Mouse (Mus musculus) thymus, adult 2 months (tissue): ENCODE measurements around the gene Itga5. TPM values are rescaled to one million over a fixed set of nuclear protein-coding genes. Genes with fewer than 3 reads are reported as not detected.

Experiments
- DNase-seq: peaks from one replicate; pipeline ENCODE4 v3.0.0; 2021
- H3K27ac ChIP-seq: fragments of 200-500 bp; 2 replicates; pipeline ENCODE4 v1.5.1; 2012; ENCODE audit warnings: low read length, control low read depth; ENCODE audit not compliant: control insufficient read depth, insufficient read depth
- H3K27me3 ChIP-seq: fragments of 200-500 bp; 2 replicates; pipeline ENCODE4 v1.6.1; 2012; ENCODE audit warnings: mild to moderate bottlenecking, low read length, moderate library complexity, mixed read lengths; ENCODE audit not compliant: control insufficient read depth, insufficient read depth
- H3K36me3 ChIP-seq: fragments of 200-500 bp; 2 replicates; pipeline ENCODE4 v1.6.1; 2012; ENCODE audit warnings: mild to moderate bottlenecking, low read length, moderate library complexity; ENCODE audit not compliant: control insufficient read depth, insufficient read depth
- H3K4me1 ChIP-seq: fragments of 200-500 bp; replicated peaks from 2 replicates; pipeline ENCODE4 v1.6.1; 2012; ENCODE audit warnings: low read length; ENCODE audit not compliant: control insufficient read depth, insufficient read depth
- H3K4me3 ChIP-seq: fragments of 200-500 bp; 2 replicates; pipeline ENCODE4 v1.5.1; 2012; ENCODE audit warnings: mild to moderate bottlenecking, low read length, control low read depth, moderate library complexity; ENCODE audit not compliant: control insufficient read depth, insufficient read depth
- CTCF ChIP-seq: fragments of 200-500 bp; IDR thresholded peaks from 2 replicates; pipeline ENCODE4 v1.5.1; 2012; ENCODE audit warnings: mild to moderate bottlenecking, control low read depth, low read length, moderate library complexity, borderline replicate concordance; ENCODE audit not compliant: control insufficient read depth, poor library complexity, insufficient read depth; ENCODE audit errors: extremely low read depth
- POLR2A ChIP-seq: fragments of 200-500 bp; IDR thresholded peaks from 2 replicates; pipeline ENCODE4 v1.6.1; 2012; ENCODE audit warnings: mild to moderate bottlenecking, low read length, control low read depth, moderate library complexity; ENCODE audit not compliant: control insufficient read depth, poor library complexity, insufficient read depth; ENCODE audit errors: extremely low read depth
- WGBS: fragments of 180-500 bp; shearing (Covaris S2); methylation state at CpG from one replicate; pipeline ENCODE4 v1.1.7; 2018; 5-methylcytosine and 5-hydroxymethylcytosine counted together
- polyA plus RNA-seq: library from polyadenylated mRNA; depleted of rRNA; stranded (reverse); fragments of >200 nt; gene quantifications from 2 replicates; pipeline ENCODE4 v1.2.3, GENCODE M21; 2012

The Itga5 gene
- polyA plus RNA-seq, 1 experiment, result 20.7 TPM

DNA sequence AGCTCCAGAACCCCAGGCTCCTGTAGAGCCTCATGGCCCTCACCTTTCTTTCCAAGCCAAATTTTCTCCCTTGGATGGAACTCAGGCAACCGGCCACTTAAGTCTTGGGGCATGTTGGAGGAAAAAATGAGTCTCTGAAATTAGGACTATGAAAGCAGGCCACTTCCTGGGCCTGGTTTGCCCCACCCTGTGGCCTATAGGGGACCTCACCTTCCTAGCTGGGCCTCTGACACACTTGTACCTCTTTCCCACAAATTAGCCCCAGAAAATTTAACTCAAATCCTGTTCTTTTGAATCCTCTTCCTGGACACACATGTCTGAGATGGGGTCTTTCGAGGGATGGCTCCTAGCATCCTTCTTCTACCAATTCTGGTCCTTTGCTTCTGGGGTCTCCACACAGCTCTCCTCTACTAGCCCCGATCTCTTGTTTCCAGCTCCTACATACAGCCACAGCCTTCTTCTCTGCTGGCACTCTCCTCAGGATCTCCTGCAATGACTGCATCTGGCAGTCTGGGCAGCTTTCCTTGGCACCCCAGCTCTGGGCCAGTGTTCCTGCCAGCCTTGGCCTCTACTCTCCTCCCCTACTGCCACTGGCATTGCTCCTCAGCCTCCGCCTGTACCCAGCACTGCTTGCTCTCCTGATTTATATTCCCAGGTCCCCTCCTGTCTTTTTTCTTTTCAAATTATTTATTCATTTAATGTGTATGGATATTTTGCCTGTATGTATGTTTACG is 6.5 kb downstream of the Itga5 start:
- H3K27me3 ChIP-seq, result no peaks in the 10 kb centered on the region
- no peak for DNase-seq
- H3K36me3 ChIP-seq, result no peaks in the 10 kb centered on the region
- no peak overlapping the region for H3K4me3 ChIP-seq
- no peak for TF ChIP-seq POLR2A
- no peak for TF ChIP-seq CTCF
- H3K27ac ChIP-seq, result no peak overlapping the region
- peaks cover 24% of the 10 kb centered on the region for H3K4me1 ChIP-seq
- WGBS, result 94% methylated on average over 5 of the region's 5 CpGs

DNA sequence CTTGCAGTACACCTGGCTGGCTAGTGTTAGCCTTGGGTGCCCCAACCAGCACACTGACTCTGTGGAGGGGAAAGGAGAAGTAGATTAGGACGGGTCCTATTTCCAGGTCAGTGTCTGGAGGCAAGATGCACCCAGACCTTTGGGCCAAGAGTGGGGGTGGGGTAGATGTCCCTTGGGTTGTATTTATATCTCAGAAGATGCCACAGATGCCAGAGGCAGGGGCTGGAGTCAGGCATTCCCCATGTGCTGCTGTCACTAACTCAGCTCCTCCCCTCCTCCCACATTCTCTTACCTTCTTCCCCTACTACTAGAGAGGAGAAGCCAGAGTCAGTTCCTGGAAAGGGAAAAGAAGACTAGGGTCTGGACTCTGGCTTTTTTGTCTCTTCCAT is 7.4 kb downstream of the Itga5 start:
- Histone ChIP-seq H3K4me3 (no peak overlapping the region), H3K27ac (no peak overlapping the region), H3K4me1 (peaks cover 16% of the 10 kb centered on the region), H3K36me3 (no peaks in the 10 kb centered on the region), H3K27me3 (no peaks in the 10 kb centered on the region)
- WGBS, result 100% methylated on average over 1 of the region's 1 CpGs
- no peak for DNase-seq
- no peak for TF ChIP-seq POLR2A
- no peak for TF ChIP-seq CTCF

DNA sequence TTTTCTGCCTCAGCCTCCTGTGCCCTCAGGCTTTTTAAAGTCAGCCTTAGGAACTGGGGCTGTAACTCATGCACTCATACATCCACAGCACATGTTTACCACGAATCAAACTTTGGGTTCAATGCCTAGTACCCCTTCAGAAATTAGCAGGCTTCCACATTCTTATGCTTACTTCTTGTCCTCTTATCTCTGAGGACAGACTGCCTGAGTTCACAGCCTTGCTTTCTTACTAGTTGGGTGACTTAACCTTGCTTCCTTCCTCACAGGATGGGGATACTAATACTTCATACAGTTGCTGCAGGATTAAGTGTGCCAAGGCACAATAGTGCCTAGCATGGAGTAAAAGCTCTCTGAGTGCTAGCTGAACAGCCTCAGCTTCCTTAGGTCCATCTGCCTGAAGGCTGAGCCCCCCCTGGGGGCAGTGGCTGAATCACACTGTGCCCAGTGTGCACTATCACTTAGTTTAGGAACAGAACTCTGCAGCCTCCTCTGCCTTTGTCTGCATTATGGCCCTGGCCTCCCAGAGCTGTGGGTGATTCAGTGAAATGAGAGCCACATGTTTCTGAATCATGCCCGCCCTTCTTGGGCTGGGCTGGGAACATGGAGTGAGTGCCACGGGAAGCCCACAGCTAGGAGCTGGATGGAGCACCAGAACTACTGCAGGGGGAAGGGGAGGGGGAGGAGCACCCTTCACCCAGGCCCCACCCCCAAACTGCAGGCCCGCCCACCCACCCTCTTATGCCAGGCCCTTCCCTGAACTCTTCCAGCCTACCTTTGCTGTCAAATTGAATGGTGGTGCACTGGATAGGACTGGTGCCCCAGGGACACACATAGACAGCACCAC is 8.1 kb downstream of the Itga5 start:
- no peak for DNase-seq
- peaks cover 15% of the 10 kb centered on the region for H3K4me1 ChIP-seq
- H3K36me3 ChIP-seq, result no peaks in the 10 kb centered on the region
- H3K4me3 ChIP-seq, result no peak overlapping the region
- no peak overlapping the region for H3K27ac ChIP-seq
- 67% methylated on average over 4 of the region's 4 CpGs for WGBS
- no peaks in the 10 kb centered on the region for H3K27me3 ChIP-seq
- TF ChIP-seq CTCF, result no peak
- TF ChIP-seq POLR2A, result no peak

DNA sequence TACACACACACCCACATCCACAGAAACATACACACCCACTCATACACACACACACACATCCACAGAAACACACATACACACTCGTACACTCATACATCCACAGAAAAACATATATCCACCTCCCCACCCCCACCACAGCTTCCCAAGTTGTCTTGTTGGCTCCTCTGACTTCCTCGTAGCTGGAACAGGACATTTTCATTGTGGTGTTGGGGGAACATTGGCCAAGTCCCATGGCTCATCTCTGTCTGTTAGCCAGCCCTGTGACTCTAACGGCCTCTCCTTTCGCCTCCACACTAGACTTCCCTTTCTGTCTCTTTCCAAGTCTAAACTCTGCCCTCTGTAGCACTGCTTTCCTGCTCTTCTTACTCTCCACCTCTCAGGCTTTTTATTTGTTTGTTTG is 8.7 kb downstream of the Itga5 start:
- Histone ChIP-seq H3K36me3 (no peaks in the 10 kb centered on the region), H3K4me3 (no peak overlapping the region), H3K27me3 (no peaks in the 10 kb centered on the region), H3K4me1 (peaks cover 15% of the 10 kb centered on the region), H3K27ac (no peak overlapping the region)
- DNase-seq, result no peak
- TF ChIP-seq CTCF, result no peak
- TF ChIP-seq POLR2A, result no peak
- 91% methylated on average over 4 of the region's 4 CpGs for WGBS

DNA sequence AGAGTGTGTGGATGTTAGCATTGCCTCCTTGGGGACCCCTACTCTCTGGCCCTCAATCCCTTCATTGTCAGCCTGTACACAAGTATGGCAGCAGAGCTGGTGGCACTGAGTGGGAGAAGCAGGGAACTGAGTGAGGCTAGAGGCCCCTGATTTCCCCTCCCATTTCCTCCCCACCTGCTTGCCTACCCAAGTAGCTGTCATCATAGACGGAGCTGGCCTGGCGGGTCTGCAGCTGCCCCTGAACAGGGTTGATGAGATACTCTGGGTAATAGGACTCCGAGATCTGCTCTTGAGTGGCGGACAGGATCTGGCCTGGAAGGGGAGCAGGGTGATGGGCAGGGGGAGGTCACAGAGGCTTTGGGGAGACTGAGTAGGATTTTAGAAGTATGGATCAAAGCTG is 10.4 kb downstream of the Itga5 start:
- Histone ChIP-seq H3K4me3 (no peak overlapping the region), H3K36me3 (no peaks in the 10 kb centered on the region), H3K27me3 (no peaks in the 10 kb centered on the region), H3K27ac (no peak overlapping the region), H3K4me1 (peaks cover 8% of the 10 kb centered on the region)
- DNase-seq, result no peak
- TF ChIP-seq POLR2A (no peak), CTCF (no peak)
- 47% methylated on average over 4 of the region's 4 CpGs for WGBS

DNA sequence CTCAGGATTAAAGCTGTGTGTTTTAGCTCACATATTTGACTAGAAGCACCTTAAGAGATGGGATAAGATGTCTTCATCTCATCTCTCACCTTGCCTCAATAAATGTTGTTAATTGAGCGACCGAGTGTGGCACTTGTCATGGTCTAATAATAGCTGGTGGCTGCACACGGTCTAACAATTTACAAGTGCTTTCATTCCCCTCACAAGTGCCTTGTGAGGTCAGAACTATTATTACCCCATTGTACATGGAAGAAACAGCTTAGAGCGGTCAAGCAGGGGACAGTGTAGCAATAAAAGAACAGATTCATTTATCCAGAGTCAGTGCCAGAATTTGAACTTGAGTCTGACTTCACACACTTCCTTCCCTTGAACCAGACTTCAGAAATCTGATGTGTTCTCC is 11.1 kb downstream of the Itga5 start:
- no peak for DNase-seq
- H3K36me3 ChIP-seq, result no peaks in the 10 kb centered on the region
- no peak for TF ChIP-seq POLR2A
- no peak for TF ChIP-seq CTCF
- peaks cover 7% of the 10 kb centered on the region for H3K4me1 ChIP-seq
- H3K27me3 ChIP-seq, result no peaks in the 10 kb centered on the region
- H3K27ac ChIP-seq, result no peak overlapping the region
- WGBS, result 95% methylated on average over 4 of the region's 4 CpGs
- no peak overlapping the region for H3K4me3 ChIP-seq

DNA sequence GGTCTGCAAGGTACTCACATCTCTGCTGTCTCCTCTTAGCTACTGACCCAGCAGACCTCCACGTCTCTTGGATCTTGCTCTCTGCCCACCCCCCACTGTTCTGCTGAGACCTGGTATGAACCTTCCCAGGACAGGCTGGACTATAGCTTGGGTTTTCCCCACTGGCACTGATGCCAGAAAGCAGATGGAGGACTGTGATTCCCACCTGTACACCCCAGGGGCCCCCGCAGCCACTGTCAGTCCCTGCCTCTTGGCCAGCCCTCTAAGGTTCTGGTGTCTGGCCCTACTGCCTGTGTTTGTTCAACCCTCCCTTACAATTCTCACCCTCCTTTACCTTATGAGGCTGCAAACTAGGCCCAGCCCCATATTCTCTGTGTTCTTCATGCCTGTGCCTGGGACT is 11.9 kb downstream of the Itga5 start:
- TF ChIP-seq CTCF (no peak), POLR2A (no peak)
- Histone ChIP-seq H3K4me3 (no peak overlapping the region), H3K27me3 (no peaks in the 10 kb centered on the region), H3K27ac (no peak overlapping the region), H3K36me3 (no peaks in the 10 kb centered on the region), H3K4me1 (peaks cover 7% of the 10 kb centered on the region)
- 98% methylated on average over 2 of the region's 2 CpGs for WGBS
- no peak for DNase-seq
